Mouse (Mus musculus): ENCODE results near the gene Dynlt1f. TPM values are rescaled to one million over a fixed set of nuclear protein-coding genes. Genes with fewer than 3 reads are reported as not detected.
"Not testable (repeated sequence)": the region's sequence is repeated elsewhere in the genome, so short reads cannot be mapped to it uniquely, and the experiment has no call there.

Gene Dynlt1f
- polyA plus RNA-seq, 1 experiment from 2014 or later, result 367 TPM

DNA sequence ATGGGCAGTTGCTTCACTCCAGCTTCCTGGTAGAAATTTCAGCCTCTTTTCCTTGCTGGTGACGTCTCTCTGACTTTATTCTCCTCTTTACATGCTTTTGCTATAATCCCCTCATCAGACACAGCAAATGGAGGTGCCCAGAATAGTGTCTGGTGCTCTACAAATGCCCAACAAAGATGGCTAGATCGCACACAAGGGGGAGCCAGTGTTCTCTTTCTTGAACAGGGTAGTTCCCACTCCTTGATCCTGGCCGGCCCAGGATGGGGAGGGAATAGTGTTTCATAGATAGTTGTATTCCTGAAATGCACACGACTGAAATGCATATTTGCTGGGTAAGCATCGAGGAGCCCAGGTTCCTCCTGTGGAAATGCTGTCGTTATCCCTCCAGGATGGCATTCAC, 12.8 kb upstream of the Dynlt1f start:
- not testable (repeated sequence) for H3K4me1 ChIP-seq (ENCODE audit: control insufficient read depth, insufficient read depth, low read length); H3K4me3 ChIP-seq (ENCODE audit: low read depth, low read length); H3K27me3 ChIP-seq (ENCODE audit: control insufficient read depth, insufficient read depth, low read length); H3K9ac ChIP-seq (replicated peaks; ENCODE audit: low read depth, low read length); H3K27ac ChIP-seq (ENCODE audit: low read depth, low read length); H3K36me3 ChIP-seq (ENCODE audit: control insufficient read depth, insufficient read depth, low read length); H3K9me3 ChIP-seq (ENCODE audit: control insufficient read depth, low read length); ATAC-seq (ENCODE audit: low read depth); H3K4me2 ChIP-seq (ENCODE audit: low read depth, low read length)
- no CpG with 5 or more reads among the region's 6 CpGs for WGBS

DNA sequence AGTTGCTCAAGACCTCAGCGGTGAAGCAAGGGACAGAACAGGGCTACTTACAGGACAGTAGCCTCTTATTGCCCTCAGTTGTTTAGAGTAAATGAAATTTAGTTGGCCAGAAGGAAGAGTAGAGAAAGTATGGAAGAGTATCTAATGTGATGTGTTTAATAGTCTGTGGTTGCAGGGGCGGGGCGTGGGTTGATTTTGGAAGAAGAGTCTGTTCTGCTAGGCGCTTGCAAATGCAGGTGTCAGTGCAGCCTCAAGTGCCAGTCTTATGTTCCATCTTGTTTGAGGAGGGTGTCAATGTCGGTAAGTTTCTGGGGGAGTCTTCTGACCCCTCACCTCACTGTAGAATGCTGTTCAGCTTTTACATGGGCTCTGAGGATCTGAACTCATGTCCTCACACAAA, 9.7 kb upstream of the Dynlt1f start:
- H3K9me3 ChIP-seq (ENCODE audit: control insufficient read depth, low read length); H3K4me2 ChIP-seq (ENCODE audit: low read depth, low read length); H3K27ac ChIP-seq (ENCODE audit: low read depth, low read length); H3K27me3 ChIP-seq (ENCODE audit: control insufficient read depth, insufficient read depth, low read length); H3K9ac ChIP-seq (replicated peaks; ENCODE audit: low read depth, low read length); ATAC-seq (ENCODE audit: low read depth); H3K4me1 ChIP-seq (ENCODE audit: control insufficient read depth, insufficient read depth, low read length); H3K4me3 ChIP-seq (ENCODE audit: low read depth, low read length); H3K36me3 ChIP-seq (ENCODE audit: control insufficient read depth, insufficient read depth, low read length): not testable (repeated sequence)
- 95% methylated on average over 4 of the region's 5 CpGs for WGBS

DNA sequence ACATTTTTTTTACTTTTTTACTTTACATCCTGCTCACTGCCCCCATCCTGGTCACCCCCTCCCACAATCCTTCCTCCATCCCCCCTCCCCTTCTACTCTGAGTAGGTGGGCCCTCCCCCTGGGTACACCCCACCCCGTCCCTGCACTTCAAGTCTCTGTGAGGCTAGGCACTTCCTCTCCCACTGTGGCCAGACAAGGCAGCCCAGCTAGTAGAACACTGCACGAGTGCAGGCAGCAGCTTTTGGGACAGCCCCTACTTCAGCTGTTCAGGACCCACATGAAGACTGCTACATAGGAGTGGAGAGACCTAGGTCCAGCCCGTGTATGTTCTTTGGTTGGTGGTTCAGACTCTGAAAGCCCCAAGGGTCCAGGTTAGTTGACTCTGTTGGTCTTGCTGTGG, 7.1 kb upstream of the Dynlt1f start:
- not testable (repeated sequence) for H3K9me3 ChIP-seq (ENCODE audit: control insufficient read depth, low read length); H3K9ac ChIP-seq (replicated peaks; ENCODE audit: low read depth, low read length); H3K36me3 ChIP-seq (ENCODE audit: control insufficient read depth, insufficient read depth, low read length); H3K4me3 ChIP-seq (ENCODE audit: low read depth, low read length); H3K4me1 ChIP-seq (ENCODE audit: control insufficient read depth, insufficient read depth, low read length); ATAC-seq (ENCODE audit: low read depth); H3K27ac ChIP-seq (ENCODE audit: low read depth, low read length); H3K4me2 ChIP-seq (ENCODE audit: low read depth, low read length); H3K27me3 ChIP-seq (ENCODE audit: control insufficient read depth, insufficient read depth, low read length)
- WGBS, result 53% methylated on average over 3 of the region's 3 CpGs

DNA sequence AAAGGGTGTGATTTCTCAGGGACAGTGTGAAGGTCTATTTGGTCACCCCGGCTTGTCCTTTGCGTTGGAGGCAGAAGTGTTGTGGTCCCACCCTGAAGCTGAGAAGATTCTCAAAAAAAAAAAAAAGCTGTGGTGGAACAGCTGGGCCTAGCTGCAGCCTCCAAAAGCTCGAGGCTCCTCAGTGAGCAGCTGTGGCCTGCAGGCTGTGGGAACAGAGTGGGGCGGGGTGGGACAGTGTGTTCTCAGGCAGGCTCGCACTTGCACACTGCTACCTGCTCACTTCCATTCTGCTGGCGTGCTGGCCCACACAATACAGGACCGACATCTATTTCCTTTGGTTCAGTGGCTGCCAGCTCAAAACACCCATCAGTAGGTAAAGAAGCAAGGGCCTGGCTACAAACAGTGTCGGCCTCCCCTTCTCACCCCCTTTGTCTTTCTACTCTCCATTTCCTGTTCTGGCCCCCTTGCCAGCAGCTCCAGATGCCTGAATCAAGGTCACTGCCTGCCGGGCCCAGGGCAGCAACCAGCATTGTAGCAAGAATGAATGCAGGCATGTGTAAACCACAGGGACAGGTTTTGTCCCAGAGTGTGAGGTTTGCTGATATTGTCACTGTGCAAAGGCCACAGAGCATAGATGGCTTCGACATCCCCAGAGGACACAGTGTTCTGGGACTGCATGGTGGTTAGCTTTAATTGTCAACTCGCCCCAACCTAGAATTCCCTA, 5.6 kb upstream of the Dynlt1f start:
- not testable (repeated sequence) for ATAC-seq (ENCODE audit: low read depth); H3K4me2 ChIP-seq (ENCODE audit: low read depth, low read length); H3K27me3 ChIP-seq (ENCODE audit: control insufficient read depth, insufficient read depth, low read length); H3K4me1 ChIP-seq (ENCODE audit: control insufficient read depth, insufficient read depth, low read length); H3K9ac ChIP-seq (replicated peaks; ENCODE audit: low read depth, low read length); H3K36me3 ChIP-seq (ENCODE audit: control insufficient read depth, insufficient read depth, low read length); H3K27ac ChIP-seq (ENCODE audit: low read depth, low read length); H3K4me3 ChIP-seq (ENCODE audit: low read depth, low read length); H3K9me3 ChIP-seq (ENCODE audit: control insufficient read depth, low read length)
- 41% methylated on average over 7 of the region's 11 CpGs for WGBS

DNA sequence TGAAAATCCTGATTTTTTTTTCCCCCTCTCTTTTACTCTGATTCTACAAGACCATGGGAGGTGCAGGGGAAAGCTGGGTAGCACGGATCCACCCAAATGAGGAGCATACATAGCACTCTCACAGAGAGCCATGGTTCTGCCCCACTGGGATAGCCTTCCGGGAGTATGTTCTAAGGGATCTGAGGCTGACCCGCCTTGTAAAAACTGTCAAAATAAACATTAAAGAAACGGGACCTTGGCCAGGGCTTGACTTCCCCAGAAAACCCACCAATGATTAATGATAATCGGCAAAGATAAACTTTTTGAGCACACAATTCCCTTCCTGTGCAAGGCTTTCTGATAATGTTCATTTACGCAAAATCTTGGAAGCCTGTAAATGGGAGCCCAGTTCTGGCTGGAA, 4.9 kb upstream of the Dynlt1f start:
- H3K9me3 ChIP-seq (ENCODE audit: control insufficient read depth, low read length); H3K27ac ChIP-seq (ENCODE audit: low read depth, low read length); ATAC-seq (ENCODE audit: low read depth); H3K9ac ChIP-seq (replicated peaks; ENCODE audit: low read depth, low read length); H3K4me1 ChIP-seq (ENCODE audit: control insufficient read depth, insufficient read depth, low read length); H3K4me2 ChIP-seq (ENCODE audit: low read depth, low read length); H3K36me3 ChIP-seq (ENCODE audit: control insufficient read depth, insufficient read depth, low read length); H3K27me3 ChIP-seq (ENCODE audit: control insufficient read depth, insufficient read depth, low read length); H3K4me3 ChIP-seq (ENCODE audit: low read depth, low read length): not testable (repeated sequence)
- 73% methylated on average over 6 of the region's 6 CpGs for WGBS

DNA sequence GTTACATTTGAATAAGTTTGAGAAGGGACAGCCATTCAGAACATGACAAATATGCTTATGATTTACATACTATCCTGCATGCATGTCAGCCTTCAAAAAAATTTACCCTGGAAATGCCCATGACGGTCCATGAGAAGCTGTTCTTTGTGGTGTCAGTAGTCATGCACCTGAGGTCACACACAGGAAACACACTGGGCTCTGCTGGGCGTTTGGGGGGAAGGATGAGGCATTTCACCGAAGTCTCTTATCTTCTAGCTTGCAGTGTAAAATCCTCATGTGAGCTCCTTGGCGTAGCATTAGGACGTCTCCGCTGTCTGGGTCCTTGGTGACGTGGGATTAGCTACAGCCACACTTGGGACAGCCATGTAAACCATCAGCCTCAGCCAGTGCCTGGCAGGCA, 3.1 kb upstream of the Dynlt1f start, which contains the start of gene Sytl3:
Gene Sytl3 (plus strand): TSS at position 293 of the 400 bp plus-strand sequence.
- H3K27me3 ChIP-seq (ENCODE audit: control insufficient read depth, insufficient read depth, low read length); H3K4me1 ChIP-seq (ENCODE audit: control insufficient read depth, insufficient read depth, low read length); H3K36me3 ChIP-seq (ENCODE audit: control insufficient read depth, insufficient read depth, low read length); H3K9me3 ChIP-seq (ENCODE audit: control insufficient read depth, low read length); H3K4me2 ChIP-seq (ENCODE audit: low read depth, low read length); H3K27ac ChIP-seq (ENCODE audit: low read depth, low read length); ATAC-seq (ENCODE audit: low read depth); H3K9ac ChIP-seq (replicated peaks; ENCODE audit: low read depth, low read length); H3K4me3 ChIP-seq (ENCODE audit: low read depth, low read length): not testable (repeated sequence)
- 86% methylated on average over 3 of the region's 7 CpGs for WGBS

DNA sequence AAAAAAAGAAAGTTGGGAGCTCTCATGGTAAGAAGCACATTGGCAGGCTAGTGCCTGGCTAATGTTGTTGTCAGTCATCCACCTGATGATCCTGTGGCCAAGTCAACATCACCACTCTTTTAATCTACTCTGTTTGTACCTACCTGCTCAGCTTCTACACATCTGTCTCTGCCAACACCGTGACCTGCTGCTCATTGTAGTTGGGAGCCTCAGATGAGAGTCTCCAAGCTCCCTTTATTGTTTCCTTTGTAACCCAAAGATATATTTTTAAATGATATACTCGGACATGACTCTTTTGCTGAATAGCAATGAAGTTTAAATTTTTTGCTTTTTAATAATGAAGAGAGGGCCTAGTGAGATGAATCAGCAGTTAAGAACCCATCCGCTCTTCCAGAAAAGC, 771 bp upstream of the Dynlt1f start:
- not testable (repeated sequence) for H3K9ac ChIP-seq (replicated peaks; ENCODE audit: low read depth, low read length); H3K4me3 ChIP-seq (ENCODE audit: low read depth, low read length); H3K9me3 ChIP-seq (ENCODE audit: control insufficient read depth, low read length); H3K4me1 ChIP-seq (ENCODE audit: control insufficient read depth, insufficient read depth, low read length); ATAC-seq (ENCODE audit: low read depth); H3K27me3 ChIP-seq (ENCODE audit: control insufficient read depth, insufficient read depth, low read length); H3K27ac ChIP-seq (ENCODE audit: low read depth, low read length); H3K4me2 ChIP-seq (ENCODE audit: low read depth, low read length); H3K36me3 ChIP-seq (ENCODE audit: control insufficient read depth, insufficient read depth, low read length)
- WGBS, result 100% methylated on average over 1 of the region's 3 CpGs

DNA sequence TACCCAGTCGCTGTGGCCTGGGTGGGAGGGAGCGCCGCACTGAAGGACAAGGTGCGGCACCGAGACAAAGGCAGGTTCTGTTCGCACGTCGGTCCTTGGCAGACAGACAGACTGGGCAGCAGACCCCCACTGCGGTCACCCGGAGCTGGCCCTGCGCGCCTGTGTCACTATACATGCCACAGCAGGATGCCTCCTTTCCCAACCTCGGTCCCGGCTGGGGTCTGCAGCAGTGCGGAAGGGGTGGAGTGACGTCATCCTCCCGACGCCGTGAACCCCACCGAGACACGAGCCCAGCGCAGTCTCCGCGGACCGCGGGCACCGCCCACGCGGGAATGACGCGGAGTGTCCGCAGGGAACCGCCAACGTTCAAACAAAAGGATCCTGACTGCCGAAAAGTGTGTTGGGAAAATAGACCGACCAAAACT, 601 bp downstream of the Dynlt1f start:
- H3K27me3 ChIP-seq (ENCODE audit: control insufficient read depth, insufficient read depth, low read length); H3K36me3 ChIP-seq (ENCODE audit: control insufficient read depth, insufficient read depth, low read length); H3K9me3 ChIP-seq (ENCODE audit: control insufficient read depth, low read length); H3K4me1 ChIP-seq (ENCODE audit: control insufficient read depth, insufficient read depth, low read length): not testable (repeated sequence)
- peak; percentile 93 for ATAC-seq (ENCODE audit: low read depth)
- peak overlapping the region; percentile 52 for H3K9ac ChIP-seq (replicated peaks; ENCODE audit: low read depth, low read length)
- peak overlapping the region; percentile 88 for H3K27ac ChIP-seq (ENCODE audit: low read depth, low read length)
- peak overlapping the region; percentile 37 for H3K4me3 ChIP-seq (ENCODE audit: low read depth, low read length)
- peak overlapping the region; percentile 34 for H3K4me2 ChIP-seq (ENCODE audit: low read depth, low read length)
- under 1% methylated on average over 34 of the region's 36 CpGs for WGBS

DNA sequence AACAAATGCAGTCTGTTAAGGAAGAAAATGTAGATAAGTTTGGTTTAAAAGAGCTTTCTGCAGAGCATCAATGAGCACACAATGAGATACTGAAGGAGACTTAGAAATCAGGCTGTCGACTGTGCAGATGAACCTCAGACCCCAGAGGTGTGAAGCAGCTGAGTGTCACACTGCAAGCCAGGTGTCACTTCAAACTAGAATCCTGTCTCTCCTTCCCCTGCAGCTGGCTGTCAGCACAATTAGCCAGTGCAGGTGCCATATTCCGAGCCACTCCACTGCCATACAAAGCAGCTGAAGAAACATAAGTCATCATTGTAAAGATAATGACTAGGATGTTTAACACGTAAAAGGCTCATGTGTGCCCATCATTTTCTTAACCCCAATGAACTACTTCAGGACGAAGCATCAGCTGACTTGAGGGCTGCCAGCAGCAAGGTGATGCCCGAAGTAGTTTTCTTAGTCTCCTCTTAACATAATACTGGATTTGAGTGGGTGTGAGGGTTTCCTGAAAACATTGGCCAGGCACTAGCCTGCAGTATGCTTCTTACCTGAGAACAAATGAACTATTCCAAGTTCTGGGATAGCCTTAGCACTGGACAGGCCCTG, 2.3 kb downstream of the Dynlt1f start:
- not testable (repeated sequence) for H3K36me3 ChIP-seq (ENCODE audit: control insufficient read depth, insufficient read depth, low read length); H3K9ac ChIP-seq (replicated peaks; ENCODE audit: low read depth, low read length); H3K4me3 ChIP-seq (ENCODE audit: low read depth, low read length); H3K27me3 ChIP-seq (ENCODE audit: control insufficient read depth, insufficient read depth, low read length); H3K4me2 ChIP-seq (ENCODE audit: low read depth, low read length); ATAC-seq (ENCODE audit: low read depth); H3K9me3 ChIP-seq (ENCODE audit: control insufficient read depth, low read length); H3K4me1 ChIP-seq (ENCODE audit: control insufficient read depth, insufficient read depth, low read length); H3K27ac ChIP-seq (ENCODE audit: low read depth, low read length)
- 75% methylated on average over 4 of the region's 5 CpGs for WGBS
